Mouse (Mus musculus) embryo, embryonic 11 days (tissue): ENCODE results near the gene Fmo1.
A peak's percentile ranks its signal among the peaks of the same experiment; 100 is the strongest.

Experiments used
- DNase-seq: peaks from one replicate; pipeline ENCODE4 v3.0.0-alpha.2; 2015

Gene Fmo1

GRCm38 (mm10) chr1:162859996-162860605, 6.3 kb downstream of the Fmo1 start:
- no peak for DNase-seq

- DNase-seq: no peak
Observed at GRCm38 (mm10) chr1:162859545-162859976, 6.8 kb downstream of the Fmo1 start.

GRCm38 (mm10) chr1:162858748-162859130, 7.7 kb downstream of the Fmo1 start:
- no peak for DNase-seq

- DNase-seq: no peak
Observed at GRCm38 (mm10) chr1:162857766-162858747, 8.4 kb downstream of the Fmo1 start.

- no peak for DNase-seq
Observed at GRCm38 (mm10) chr1:162853812-162854482, 12.5 kb downstream of the Fmo1 start.

- DNase-seq: no peak
Observed at GRCm38 (mm10) chr1:162847554-162847953, 18.9 kb downstream of the Fmo1 start.

- DNase-seq: no peak
Observed at GRCm38 (mm10) chr1:162840211-162840610, 26.2 kb downstream of the Fmo1 start.

- no peak for DNase-seq
Observed at GRCm38 (mm10) chr1:162838976-162839375, 27.4 kb downstream of the Fmo1 start.

GRCm38 (mm10) chr1:162834342-162834741, 32.1 kb downstream of the Fmo1 start:
- DNase-seq: no peak

GRCm38 (mm10) chr1:162832574-162832953, 33.8 kb downstream of the Fmo1 start:
- no peak for DNase-seq

GRCm38 (mm10) chr1:162831838-162832573, 34.4 kb downstream of the Fmo1 start:
- peak; percentile 85 for DNase-seq

GRCm38 (mm10) chr1:162819280-162819679, 47.1 kb downstream of the Fmo1 start:
- DNase-seq: no peak

GRCm38 (mm10) chr1:162815381-162816127, 50.9 kb downstream of the Fmo1 start:
- no peak for DNase-seq

- no peak for DNase-seq
Observed at GRCm38 (mm10) chr1:162814932-162815331, 51.5 kb downstream of the Fmo1 start.

- DNase-seq: peak; percentile 45
Observed at GRCm38 (mm10) chr1:162813836-162814156, 52.6 kb downstream of the Fmo1 start, which contains the start of gene Fmo4. Gene Fmo4, minus strand, starts transcription at chr1:162813972.

GRCm38 (mm10) chr1:162813143-162813835, 53.1 kb downstream of the Fmo1 start:
- no peak for DNase-seq

GRCm38 (mm10) chr1:162808541-162808940, 57.9 kb downstream of the Fmo1 start:
- DNase-seq: no peak

GRCm38 (mm10) chr1:162807441-162807840, 59.0 kb downstream of the Fmo1 start:
- no peak for DNase-seq

- DNase-seq: no peak
Observed at GRCm38 (mm10) chr1:162805011-162805410, 61.4 kb downstream of the Fmo1 start.

GRCm38 (mm10) chr1:162796441-162796840, 70.0 kb downstream of the Fmo1 start:
- no peak for DNase-seq

- DNase-seq: no peak
Observed at GRCm38 (mm10) chr1:162792306-162793044, 73.9 kb downstream of the Fmo1 start.
